Mouse (Mus musculus): ENCODE results near the gene Lypd6b. TPM values are rescaled to one million over a fixed set of nuclear protein-coding genes. Genes with fewer than 3 reads are reported as not detected.
A peak's percentile ranks its signal among the peaks of the same experiment; 100 is the strongest.

Gene Lypd6b
- polyA plus RNA-seq, 2 experiments = 5.6 to 14.9 TPM

- no peak overlapping the region for H3K9ac ChIP-seq (ENCODE audit: low read depth, low read length, severe bottlenecking)
- no peak for DNase-seq (ENCODE audit: low spot score)
- no peaks in the 10 kb centered on the region for H3K27me3 ChIP-seq (ENCODE audit: control insufficient read depth, insufficient read depth, low read length)
- no peaks in the 10 kb centered on the region for H3K36me3 ChIP-seq (ENCODE audit: control insufficient read depth, insufficient read depth, low read length)
- H3K4me2 ChIP-seq (replicated peaks; ENCODE audit: low read depth, low read length, severe bottlenecking) = no peak overlapping the region
- ATAC-seq (ENCODE audit: low FRiP score, low read depth) = no peak
- H3K4me1 ChIP-seq (ENCODE audit: control insufficient read depth, insufficient read depth, low read length) = no peaks in the 10 kb centered on the region
- no peak for TF ChIP-seq POLR2A (IDR thresholded peaks at IDR 0.05; ENCODE audit: borderline replicate concordance, extremely low read depth, insufficient read depth, insufficient read length)
- 39% methylated on average over 6 of the region's 6 CpGs for WGBS
- H3K27ac ChIP-seq (replicated peaks; ENCODE audit: low read depth, low read length) = no peak overlapping the region
- H3K9me3 ChIP-seq (ENCODE audit: control insufficient read depth, low read length) = no peaks in the 10 kb centered on the region
- H3K4me3 ChIP-seq (replicated peaks; ENCODE audit: low read length) = no peak overlapping the region
Observed at GRCm38 (mm10) chr2:49952632-49953293, 165.3 kb downstream of the Lypd6b start.

DNA sequence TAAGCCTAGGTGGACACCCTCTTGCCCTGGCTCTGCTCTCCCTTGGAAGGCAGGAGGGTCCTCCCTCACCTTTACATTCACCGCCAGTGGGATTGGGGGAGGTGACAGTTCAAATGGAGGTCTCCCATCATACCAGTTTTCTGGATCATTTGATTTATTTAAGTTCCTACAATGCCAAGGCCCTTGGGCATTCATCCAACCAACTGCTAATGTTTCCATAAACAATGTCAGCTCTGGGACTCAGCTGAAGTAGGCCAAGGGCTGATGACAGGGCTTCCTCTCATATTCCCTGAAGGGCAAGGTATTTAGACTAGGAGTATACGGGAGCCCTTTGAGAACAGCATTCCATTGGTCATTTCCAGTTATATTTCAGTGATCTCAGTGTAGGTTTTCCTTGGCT is 170.0 kb downstream of the Lypd6b start:
- no peaks in the 10 kb centered on the region for H3K9me3 ChIP-seq (ENCODE audit: control insufficient read depth, low read length)
- WGBS = 66% methylated on average over 2 of the region's 2 CpGs
- DNase-seq (ENCODE audit: low spot score) (peak; percentile 29), ATAC-seq (ENCODE audit: low FRiP score, low read depth) (no peak)
- no peaks in the 10 kb centered on the region for H3K36me3 ChIP-seq (ENCODE audit: control insufficient read depth, insufficient read depth, low read length)
- no peak for TF ChIP-seq POLR2A (IDR thresholded peaks at IDR 0.05; ENCODE audit: borderline replicate concordance, extremely low read depth, insufficient read depth, insufficient read length)
- H3K27me3 ChIP-seq (ENCODE audit: control insufficient read depth, insufficient read depth, low read length) = no peaks in the 10 kb centered on the region
- H3K27ac ChIP-seq (replicated peaks; ENCODE audit: low read depth, low read length) = no peak overlapping the region
- H3K4me3 ChIP-seq (replicated peaks; ENCODE audit: low read length) = no peak overlapping the region
- no peaks in the 10 kb centered on the region for H3K4me1 ChIP-seq (ENCODE audit: control insufficient read depth, insufficient read depth, low read length)
- H3K9ac ChIP-seq (ENCODE audit: low read depth, low read length, severe bottlenecking) = no peak overlapping the region
- H3K4me2 ChIP-seq (replicated peaks; ENCODE audit: low read depth, low read length, severe bottlenecking) = no peak overlapping the region

DNA sequence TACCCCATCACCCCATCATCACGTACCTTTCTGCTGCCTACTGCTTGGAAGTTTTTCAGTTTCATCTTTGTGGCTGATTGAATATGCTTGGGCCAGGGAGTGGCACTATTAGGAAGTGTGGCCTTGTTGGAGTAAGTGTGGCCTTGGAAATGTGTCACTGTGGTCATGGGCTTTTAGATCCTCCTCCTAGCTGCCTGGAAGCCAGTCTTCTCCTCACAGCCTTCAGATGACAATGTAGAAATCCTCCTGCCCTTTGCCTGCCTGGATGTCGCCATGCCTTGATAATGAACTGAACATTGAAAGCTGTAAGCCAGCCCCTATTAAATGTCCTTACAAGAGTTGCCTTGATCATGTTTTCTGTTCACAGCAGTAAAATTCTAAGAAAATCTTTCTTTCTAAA is 174.5 kb downstream of the Lypd6b start:
- no peak for TF ChIP-seq POLR2A (IDR thresholded peaks at IDR 0.05; ENCODE audit: borderline replicate concordance, extremely low read depth, insufficient read depth, insufficient read length)
- no peaks in the 10 kb centered on the region for H3K36me3 ChIP-seq (ENCODE audit: control insufficient read depth, insufficient read depth, low read length)
- 86% methylated on average over 2 of the region's 2 CpGs for WGBS

GRCm38 (mm10) chr2:49964899-49965298 is 177.4 kb downstream of the Lypd6b start:
- Histone ChIP-seq H3K27me3 (ENCODE audit: control insufficient read depth, insufficient read depth, low read length) (no peaks in the 10 kb centered on the region), H3K9ac (ENCODE audit: low read depth, low read length, severe bottlenecking) (no peak overlapping the region), H3K4me3 (replicated peaks; ENCODE audit: low read length) (no peak overlapping the region), H3K4me2 (replicated peaks; ENCODE audit: low read depth, low read length, severe bottlenecking) (no peak overlapping the region), H3K4me1 (ENCODE audit: control insufficient read depth, insufficient read depth, low read length) (no peaks in the 10 kb centered on the region), H3K9me3 (ENCODE audit: control insufficient read depth, low read length) (no peaks in the 10 kb centered on the region), H3K27ac (replicated peaks; ENCODE audit: low read depth, low read length) (no peak overlapping the region), H3K36me3 (ENCODE audit: control insufficient read depth, insufficient read depth, low read length) (no peaks in the 10 kb centered on the region)
- no peak for DNase-seq (ENCODE audit: low spot score)
- no peak for ATAC-seq (ENCODE audit: low FRiP score, low read depth)
- no peak for TF ChIP-seq POLR2A (IDR thresholded peaks at IDR 0.05; ENCODE audit: borderline replicate concordance, extremely low read depth, insufficient read depth, insufficient read length)
- WGBS = 51% methylated on average over 3 of the region's 3 CpGs

More for the DNA sequence above, 174.5 kb downstream of the Lypd6b start:
- no peaks in the 10 kb centered on the region for H3K9me3 ChIP-seq (ENCODE audit: control insufficient read depth, low read length)
- DNase-seq (ENCODE audit: low spot score) (no peak), ATAC-seq (ENCODE audit: low FRiP score, low read depth) (no peak)
- H3K4me1 ChIP-seq (ENCODE audit: control insufficient read depth, insufficient read depth, low read length) = no peaks in the 10 kb centered on the region
- H3K9ac ChIP-seq (ENCODE audit: low read depth, low read length, severe bottlenecking) = no peak overlapping the region
- no peaks in the 10 kb centered on the region for H3K27me3 ChIP-seq (ENCODE audit: control insufficient read depth, insufficient read depth, low read length)
- no peak overlapping the region for H3K27ac ChIP-seq (replicated peaks; ENCODE audit: low read depth, low read length)
- H3K4me2 ChIP-seq (replicated peaks; ENCODE audit: low read depth, low read length, severe bottlenecking) = no peak overlapping the region
- no peak overlapping the region for H3K4me3 ChIP-seq (replicated peaks; ENCODE audit: low read length)

- H3K4me3 ChIP-seq (replicated peaks; ENCODE audit: low read length) = no peak overlapping the region
- H3K4me1 ChIP-seq (ENCODE audit: control insufficient read depth, insufficient read depth, low read length) = no peaks in the 10 kb centered on the region
- no peak overlapping the region for H3K4me2 ChIP-seq (replicated peaks; ENCODE audit: low read depth, low read length, severe bottlenecking)
- H3K27ac ChIP-seq (replicated peaks; ENCODE audit: low read depth, low read length) = no peak overlapping the region
- no peak overlapping the region for H3K9ac ChIP-seq (ENCODE audit: low read depth, low read length, severe bottlenecking)
- DNase-seq (ENCODE audit: low spot score) (no peak), ATAC-seq (ENCODE audit: low FRiP score, low read depth) (no peak)
- no peaks in the 10 kb centered on the region for H3K27me3 ChIP-seq (ENCODE audit: control insufficient read depth, insufficient read depth, low read length)
- WGBS = 64% methylated on average over 3 of the region's 3 CpGs
- no peaks in the 10 kb centered on the region for H3K9me3 ChIP-seq (ENCODE audit: control insufficient read depth, low read length)
- no peak for TF ChIP-seq POLR2A (IDR thresholded peaks at IDR 0.05; ENCODE audit: borderline replicate concordance, extremely low read depth, insufficient read depth, insufficient read length)
- H3K36me3 ChIP-seq (ENCODE audit: control insufficient read depth, insufficient read depth, low read length) = no peaks in the 10 kb centered on the region
Observed at GRCm38 (mm10) chr2:49967748-49968147, 180.3 kb downstream of the Lypd6b start.
